Mouse (Mus musculus) left cerebral cortex, adult 9 months (tissue): ENCODE data around the gene Reg3g.
"Not testable (repeated sequence)": the region's sequence is repeated elsewhere in the genome, so short reads cannot be mapped to it uniquely, and the experiment has no call there.

ENCODE experiments used
- DNase-seq, 2 experiments: peaks; one replicate each; pipeline ENCODE4 v3.0.0; 2022; ENCODE audit warnings: low spot score in 2 of 2

Gene Reg3g

GRCm38 (mm10) chr6:78468772-78469171 is at the start of gene Reg3g:
TSS of gene Reg3g (minus strand) at chr6:78468872.
- no peak for DNase-seq

GRCm38 (mm10) chr6:78515777-78516446 is 47.2 kb upstream of the Reg3g start:
- peak in 1 of 2 experiments; percentile 10 for DNase-seq

- peak in 1 of 2 experiments; percentile 39 for DNase-seq
Observed at GRCm38 (mm10) chr6:78512833-78513232, 44.2 kb upstream of the Reg3g start.

DNA sequence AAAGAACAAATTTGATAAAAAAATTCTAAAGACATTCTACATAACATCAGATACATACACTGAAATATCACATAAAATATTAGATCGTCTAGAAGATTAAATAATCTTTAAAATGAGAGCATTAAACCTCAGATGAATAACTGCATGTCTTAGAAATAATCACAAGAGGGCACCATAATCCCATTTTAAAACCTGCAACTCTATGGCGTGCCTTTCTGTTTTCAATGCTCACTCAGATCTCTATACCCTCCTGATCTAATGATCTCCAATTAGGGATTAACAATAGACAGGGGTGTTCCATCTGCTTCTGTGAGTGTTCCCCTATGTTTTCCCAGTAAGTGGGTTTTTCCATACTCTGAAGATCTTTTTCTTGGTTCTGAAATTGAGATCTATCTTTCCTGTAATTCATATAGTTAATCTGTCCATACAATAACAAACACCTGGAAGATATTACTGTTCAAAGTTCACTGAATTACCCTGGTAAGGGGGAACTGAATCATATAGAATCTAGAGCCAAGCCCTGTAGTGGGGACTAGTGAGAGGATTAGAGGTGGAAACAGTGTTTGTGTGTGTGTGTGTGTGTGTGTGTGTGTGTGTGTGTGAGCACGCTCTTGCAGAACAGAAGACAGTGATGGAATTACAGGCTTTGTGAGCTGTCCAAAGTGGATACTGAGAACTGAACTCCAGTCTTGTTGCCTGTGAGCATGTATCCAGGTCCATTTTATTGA is 41.7 kb upstream of the Reg3g start:
- DNase-seq, result no peak

DNA sequence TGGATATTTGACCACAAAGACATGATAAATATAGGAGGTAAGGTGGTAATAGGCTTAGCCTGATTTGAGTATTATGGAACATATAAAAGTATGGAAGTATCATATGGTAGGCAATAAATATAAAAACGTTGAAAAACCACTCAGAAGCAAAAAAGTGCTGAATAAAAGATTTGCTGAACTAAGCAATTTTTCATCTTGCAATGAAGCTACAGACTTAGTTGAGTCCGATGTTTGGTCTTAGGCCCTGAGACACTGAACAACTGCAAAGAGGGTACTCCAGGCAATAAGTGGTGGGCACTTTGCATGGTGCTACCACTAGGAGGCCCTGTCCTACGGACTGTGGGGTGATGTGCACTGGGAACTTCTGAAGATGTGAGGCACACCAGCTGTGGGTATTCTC is 37.1 kb upstream of the Reg3g start:
- no peak for DNase-seq

GRCm38 (mm10) chr6:78494633-78495032 is 26.0 kb upstream of the Reg3g start:
- DNase-seq, result no peak

GRCm38 (mm10) chr6:78469287-78469686 is 615 bp upstream of the Reg3g start:
- no peak for DNase-seq

DNA sequence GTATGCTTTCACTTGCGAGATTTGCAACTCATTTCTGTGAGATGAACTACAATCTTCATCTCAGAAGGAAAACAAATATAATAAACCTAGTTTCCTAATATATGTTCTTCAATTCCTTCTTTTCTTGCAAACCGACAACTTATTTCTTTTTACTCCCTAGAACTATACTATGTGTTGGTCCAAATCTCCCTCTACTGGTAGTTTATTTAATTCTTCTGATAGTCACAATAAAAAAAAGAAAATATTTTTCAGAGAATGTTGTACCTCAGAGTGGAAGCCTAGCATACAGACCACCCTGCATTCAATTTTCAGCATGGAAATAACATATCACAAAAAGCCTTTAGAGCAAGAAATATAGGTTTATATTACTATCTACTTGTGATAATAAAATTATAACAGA is 5.4 kb downstream of the Reg3g start:
- DNase-seq, result no peak

DNA sequence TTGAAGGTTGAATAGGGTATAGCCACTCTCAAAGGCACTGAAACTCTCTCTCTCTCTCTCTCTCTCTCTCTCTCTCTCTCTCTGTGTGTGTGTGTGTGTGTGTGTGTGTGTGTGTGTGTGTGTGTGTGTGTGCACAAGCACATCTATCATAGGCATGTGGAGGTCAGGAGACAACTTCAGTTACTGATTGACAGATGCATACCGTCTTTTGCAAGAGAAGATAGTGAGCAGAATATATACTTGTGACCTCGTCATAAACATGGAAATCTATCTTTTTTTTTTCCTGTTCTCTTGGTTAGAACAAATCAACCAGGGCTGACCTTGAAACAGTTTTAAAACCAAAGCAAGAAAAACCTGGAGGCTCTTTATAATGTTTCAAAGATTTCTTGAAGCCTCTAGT is 6.3 kb downstream of the Reg3g start:
- DNase-seq, result no peak

DNA sequence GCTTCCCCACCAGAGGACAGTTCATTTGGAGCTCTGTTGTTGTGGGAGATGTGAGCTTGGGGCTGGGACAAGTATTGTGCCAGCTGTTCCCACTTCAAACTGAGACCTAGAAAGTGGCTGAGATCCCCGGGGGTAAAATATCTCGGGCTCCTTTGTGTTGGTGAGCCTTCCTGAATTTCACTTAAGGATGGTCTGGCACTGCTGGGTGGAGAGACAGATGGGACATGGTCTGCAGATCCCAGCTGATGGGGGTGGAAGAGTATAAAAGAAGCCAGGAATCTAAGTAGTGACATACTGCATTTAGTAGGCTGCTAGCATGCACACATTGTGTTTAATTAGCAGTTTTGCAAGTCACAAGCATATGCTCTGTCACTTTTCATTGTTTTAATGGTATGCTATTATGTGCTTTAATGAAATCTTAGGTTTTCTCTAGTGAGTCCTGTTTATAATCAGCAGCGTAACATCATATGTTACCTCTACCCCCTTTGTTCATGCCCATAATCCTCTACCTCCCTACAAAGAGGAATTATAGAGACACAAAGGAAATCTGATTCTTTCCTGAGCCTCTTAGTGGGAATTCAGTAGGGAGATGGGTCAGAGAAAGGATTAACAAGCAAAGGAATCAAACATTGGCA is 8.4 kb downstream of the Reg3g start:
- DNase-seq, result peak; percentile 66 to 69

DNA sequence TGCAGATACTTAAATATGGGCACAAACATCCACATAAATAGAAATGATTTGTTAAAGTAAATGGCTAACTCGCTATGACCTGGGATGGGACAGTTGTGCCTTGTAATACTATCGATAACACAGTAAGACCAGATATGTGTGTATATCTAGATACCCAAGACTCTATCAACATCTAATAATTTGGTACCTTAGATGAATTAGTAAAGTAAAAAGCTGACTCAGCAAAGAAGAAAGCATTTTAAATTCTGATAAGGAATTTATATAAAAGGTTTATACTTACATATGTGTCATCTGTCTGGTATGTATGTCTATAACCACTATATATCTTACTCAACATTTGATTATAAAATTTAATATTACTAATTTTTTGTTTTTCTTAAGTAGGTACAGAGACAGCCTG is 15.9 kb downstream of the Reg3g start:
- no peak for DNase-seq

GRCm38 (mm10) chr6:78448409-78448808 is 20.3 kb downstream of the Reg3g start:
- no peak for DNase-seq

DNA sequence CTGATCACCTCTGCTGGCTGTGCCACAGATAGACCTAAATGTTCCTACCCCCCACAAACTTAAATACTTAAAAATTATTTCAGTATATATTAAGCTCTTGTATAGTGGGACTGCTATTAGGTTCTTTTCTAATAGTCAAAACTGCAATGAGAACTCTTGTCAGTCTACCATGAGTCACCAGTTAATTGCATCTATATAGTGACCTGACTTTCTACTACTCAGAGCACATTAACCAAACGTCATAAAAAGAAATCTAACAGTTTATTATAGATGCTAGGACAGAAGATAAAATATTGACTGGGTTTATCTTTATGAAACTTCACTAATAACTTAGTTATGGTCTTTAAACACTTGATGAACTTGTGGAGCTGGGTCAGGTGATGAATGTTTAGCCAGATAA is 21.5 kb downstream of the Reg3g start:
- no peak for DNase-seq

DNA sequence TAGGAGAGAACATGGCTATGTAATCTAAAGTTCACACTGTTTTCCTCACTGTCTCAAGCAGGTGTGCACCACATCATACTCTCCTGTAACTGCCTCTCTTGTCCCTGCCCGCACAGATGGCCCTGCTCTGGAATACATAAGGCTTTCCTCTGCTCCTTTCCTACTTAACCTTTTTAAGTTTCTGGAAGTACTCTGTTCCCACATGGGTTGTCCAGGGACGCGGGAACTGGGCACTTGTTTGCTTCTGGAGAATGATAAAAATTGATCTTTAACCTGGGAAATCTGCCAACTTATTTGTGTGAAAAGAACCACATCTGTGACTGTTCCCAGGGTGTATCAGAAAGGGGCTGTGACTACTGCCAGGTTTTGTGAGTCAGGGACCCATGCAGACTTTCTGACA is 43.2 kb downstream of the Reg3g start:
- DNase-seq, result no peak

GRCm38 (mm10) chr6:78422411-78422810 is 46.3 kb downstream of the Reg3g start, which contains the start of gene Reg1:
TSS of gene Reg1 (plus strand) at chr6:78422711.
- not testable (repeated sequence) for DNase-seq
